Mouse (Mus musculus): ENCODE measurements around the gene Sstr3.

Sstr3 gene

DNA sequence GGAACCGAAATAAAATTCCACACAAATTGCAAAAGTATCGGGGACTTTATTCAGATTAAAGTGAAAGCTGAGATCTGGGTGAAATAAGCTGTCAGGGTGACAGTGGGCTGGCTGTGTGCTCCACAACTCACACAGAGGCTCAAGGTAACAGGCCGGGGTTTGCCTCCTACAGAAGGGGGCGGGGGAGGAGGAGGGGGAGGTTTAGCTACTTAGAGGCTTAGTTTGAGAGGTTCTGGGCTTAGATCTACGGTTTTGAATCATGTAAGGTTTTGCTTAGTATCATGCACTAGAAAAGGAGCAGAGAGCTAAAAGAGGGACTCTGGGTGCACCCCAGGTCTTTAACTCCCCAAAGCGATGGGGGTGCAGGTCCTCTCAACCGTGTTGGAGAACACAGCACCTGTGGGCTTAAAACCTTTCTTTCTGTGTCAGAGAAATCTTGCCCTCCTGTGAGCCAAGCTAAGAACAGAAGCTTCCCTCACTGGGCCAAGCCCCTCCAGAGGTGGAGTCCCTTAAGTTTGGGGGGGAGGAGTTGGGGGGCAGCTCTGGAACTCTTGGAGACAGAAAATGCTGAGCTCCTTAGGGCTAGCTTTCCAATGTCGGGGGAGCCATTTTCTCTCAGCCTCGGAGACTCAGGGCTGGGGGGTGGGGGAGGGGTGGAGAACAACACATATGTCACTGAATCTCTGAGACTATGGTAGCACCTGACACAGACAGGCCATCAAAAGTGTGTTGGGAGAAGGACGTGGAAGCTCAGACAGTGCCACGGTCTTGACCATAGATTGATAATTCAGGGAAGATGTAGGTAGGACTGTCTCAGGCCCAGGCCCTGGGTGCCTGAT is 14.9 kb upstream of the Sstr3 start:
- in situ Hi-C loops (cut with MseI, MboI), result no loop called here

DNA sequence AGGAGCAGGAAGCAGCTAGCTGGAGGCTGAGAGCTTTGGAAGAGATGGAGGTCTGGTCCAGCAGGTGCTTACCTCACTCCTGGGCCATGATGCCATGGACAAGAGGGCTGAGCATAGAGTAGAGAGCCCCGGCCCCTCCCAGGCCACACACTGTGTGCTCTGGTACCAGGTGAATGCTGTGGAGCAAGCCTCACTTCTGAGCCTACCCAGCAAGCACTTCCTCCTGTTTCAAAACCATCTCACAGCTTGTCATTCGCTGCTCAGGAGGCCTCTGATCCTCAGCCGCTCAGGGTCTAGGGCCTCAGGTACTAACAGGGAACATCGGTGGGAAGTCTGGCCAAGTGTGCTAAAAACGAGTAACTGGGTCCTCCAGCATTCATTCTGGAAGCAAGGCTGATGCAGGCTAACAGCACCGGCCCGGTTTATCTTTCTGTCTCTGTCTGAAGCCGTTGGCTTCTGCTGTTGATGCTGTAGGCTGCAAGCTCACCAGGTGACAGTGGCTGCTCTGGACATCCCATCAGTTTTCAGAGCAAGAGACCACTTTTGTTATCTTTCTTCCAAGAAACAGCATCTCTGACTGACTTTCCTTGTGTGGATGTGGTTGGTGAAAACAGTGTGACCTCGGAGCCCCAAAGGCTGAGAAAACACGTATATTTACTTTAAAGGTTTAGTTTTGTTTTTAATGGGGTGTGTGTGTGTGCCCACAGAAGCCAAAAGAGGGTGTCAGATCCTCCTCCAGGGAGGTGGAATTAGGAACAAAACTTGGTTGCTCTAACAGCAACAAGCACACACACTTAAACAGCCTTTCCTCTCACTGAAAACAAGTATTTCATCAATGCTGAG is 13.4 kb upstream of the Sstr3 start:
- in situ Hi-C loops (cut with MseI, MboI), result no loop called here

DNA sequence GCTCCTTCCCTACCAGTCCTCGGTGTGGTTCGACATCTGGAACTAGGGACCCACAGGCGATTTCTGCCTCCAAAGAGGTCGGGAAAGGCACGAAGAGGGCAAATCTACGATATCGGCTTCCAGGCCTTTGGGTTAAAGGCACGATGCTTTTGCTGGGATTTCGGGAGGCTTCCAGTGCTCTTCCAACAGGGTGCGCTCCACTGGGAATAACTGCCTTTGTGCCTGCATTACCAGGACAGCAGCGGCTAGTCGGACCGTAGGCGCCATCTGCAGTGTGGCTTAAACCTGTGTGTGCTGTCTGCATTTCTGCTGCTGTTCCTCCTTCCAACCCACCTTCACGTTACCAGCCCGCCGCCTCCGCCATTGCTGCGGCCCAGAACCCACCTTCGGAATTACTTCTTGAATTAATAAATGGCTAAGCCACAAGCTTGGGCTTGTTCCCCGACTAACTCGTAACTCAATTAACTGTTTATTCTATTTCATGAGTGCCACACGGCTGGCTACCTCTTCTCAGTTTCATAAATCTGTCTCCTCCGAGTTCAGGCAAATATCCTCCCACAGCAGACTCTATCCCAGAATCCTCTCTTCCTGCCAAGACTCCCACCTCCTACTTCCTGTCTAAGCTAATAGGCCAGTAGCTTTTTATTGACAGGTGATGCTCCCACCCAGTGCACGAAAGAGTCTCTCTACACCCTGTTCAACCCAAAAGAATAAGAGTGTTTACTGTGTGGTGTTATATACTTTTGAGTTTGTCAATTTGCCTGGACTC is 10.2 kb upstream of the Sstr3 start:
- in situ Hi-C loops (cut with MseI, MboI), result no loop called here

DNA sequence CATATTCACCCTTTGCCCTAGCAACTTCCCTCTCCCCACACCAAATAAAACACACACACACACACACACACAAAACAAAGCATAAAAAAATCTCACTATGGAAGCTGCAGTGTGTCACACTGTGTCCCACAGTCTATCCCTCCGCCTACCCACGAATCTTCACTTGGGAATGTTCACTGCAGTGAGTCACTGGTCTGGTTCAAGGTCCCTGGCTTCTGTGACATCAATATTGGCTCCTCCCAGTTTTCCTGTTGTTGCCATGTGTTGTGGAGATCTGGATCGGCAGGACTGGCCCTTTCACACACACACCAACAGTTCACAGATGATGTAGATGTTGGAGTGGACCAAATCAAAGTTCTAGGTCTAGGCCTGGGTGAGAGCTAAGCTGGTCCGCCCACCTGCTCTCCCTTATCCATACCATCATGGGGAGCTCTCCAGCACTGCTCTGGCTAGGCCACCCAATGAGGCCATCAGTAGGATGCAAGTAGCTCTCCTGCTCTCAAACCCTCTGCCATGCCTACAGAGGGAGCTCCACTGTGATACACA is 4.8 kb upstream of the Sstr3 start:
- in situ Hi-C loops (cut with MseI, MboI), result no loop called here

DNA sequence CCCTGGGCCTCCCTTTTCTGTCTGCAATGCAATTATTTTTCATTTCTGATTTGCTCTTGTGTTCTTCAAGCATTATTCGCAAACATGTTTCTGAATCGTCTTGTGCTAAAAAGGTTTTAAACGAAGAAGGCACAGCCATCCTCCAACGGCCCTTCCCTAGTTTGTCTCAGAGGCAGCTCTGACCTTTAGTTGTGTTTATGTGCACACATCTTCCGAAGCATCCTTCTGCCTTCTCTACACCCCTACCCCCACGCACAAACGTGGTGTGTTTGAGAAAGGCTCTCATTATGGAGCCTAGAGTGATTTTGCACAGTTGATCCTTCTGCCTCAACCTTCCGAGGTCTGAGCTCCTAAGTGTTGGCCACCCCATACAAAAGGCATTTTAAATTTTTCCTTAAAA is 4.2 kb upstream of the Sstr3 start:
- in situ Hi-C loops (cut with MseI, MboI), result no loop called here

DNA sequence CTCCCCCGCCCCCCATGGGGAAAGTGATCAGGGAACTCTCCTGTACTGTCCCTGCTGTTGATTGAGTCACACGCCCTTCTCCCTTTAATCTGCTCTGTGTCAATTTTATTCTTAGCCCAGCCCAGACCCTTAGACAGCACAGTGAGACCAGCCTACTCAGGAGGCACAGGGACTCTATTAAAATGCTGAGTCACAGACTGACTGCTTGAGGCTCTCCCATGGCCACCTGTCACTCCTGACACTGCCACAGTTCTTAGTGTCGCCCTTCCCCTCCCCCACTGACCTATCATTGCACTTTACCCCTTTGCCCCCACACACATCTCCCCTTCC is 3.8 kb upstream of the Sstr3 start:
- in situ Hi-C loops (cut with MseI, MboI), result no loop called here

DNA sequence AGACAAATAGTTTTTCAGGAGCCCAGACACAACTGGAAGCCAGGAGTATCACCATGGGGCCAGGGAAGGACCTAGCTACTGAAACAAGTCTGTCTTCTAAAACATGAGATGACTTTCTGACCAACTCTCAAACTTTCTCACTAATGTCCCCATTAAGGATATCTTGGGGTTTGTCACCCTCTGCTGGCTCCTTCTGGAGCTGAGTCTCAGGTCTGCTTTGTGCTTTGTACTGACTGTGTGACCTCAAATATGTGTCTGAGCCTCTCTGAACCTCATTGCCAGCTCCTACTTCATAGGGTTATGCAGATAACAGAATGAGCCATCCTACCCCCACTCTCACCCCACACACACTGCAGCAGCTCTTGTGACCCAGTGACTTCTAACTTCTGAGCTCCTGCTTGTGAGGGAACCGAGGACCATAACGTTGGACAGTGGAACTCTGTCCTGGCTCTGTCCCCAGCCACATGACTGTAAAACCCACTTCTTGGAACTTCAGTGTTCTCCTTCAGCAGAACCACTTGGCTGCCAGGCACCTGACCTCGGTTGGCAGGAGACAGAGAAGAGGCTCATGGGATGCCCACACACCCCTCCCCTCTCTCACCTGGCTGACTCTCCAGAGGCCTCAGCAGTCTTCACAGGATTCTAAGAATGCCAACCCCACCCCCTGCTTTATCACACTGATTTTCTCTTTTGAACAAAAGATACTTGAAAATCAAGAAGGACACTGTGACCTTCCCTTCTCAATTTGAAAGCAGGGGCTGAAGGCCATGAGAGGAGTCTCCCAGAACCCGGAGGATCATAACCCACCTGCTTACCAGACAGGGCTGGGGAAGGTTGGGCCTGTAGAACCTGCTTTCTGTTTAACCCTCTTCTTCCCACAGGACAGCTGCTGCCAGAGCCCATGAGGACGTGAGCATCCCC is 3.2 kb upstream of the Sstr3 start:
- in situ Hi-C loops (cut with MseI, MboI), result no loop called here

DNA sequence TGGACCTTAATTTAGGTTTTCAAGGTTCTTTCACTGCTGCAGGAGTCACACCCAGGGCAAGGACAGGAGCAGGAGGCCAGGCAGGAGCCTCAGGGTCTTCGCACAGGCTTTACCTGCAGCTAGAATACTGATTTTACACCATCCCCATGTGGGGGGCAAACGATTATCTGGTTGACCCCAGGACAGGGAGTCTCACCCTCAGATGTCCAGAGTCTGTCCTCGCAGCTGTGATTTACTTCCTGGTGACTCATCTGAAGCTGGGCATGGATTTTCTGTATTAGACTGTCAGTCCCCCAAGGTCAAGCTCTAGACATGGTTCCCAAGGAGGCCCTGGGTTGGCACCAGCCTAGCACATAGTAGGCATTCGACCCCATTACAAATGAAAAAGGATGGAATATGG is 1.6 kb upstream of the Sstr3 start:
- in situ Hi-C loops (cut with MseI, MboI), result no loop called here

DNA sequence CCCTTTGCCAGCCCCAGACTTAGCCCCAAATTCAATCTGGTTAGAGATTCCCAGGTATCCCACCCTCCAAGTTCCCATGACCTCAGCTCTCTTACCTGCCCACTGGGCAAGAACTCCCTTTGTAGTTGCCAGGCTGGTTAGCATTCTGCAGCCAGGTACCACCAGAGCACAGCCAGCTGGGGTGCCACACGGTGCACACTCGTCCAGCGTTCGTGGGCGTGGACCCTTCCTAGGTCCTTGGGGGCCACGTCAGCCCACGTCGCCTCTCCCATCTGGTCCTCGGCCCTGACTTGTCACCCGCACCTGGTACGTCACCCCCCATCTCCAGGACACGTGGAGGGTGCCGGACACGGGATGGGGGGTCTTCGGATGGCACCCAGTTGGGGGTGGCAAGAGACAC is 444 bp downstream of the Sstr3 start:
- in situ Hi-C loops (cut with MseI, MboI), result no loop called here

DNA sequence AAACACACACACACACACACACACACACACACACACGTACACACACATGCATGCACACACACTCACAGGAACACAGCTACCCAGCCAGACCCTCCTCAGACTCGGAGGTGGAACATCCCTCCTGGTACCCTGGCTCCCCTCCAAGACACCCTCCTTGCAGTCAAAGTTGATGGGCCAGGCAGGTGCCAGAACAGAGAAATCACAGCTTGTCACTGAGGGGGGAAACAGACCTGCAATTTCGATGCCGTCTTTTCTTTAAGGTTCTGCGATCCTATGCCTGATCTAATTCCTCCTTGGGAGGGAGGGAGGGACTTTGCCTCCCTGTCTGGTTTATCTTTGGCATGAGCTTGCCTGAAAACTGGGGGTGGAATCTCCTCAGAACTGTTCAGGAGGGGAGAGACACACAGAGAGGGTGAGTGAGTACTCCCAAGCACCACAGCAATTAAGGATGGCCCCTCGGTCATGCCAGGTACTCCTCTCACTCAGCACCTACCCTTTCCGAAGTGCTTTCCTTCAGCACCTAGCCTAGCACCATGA is 1.6 kb downstream of the Sstr3 start:
- in situ Hi-C loops (cut with MseI, MboI), result no loop called here

DNA sequence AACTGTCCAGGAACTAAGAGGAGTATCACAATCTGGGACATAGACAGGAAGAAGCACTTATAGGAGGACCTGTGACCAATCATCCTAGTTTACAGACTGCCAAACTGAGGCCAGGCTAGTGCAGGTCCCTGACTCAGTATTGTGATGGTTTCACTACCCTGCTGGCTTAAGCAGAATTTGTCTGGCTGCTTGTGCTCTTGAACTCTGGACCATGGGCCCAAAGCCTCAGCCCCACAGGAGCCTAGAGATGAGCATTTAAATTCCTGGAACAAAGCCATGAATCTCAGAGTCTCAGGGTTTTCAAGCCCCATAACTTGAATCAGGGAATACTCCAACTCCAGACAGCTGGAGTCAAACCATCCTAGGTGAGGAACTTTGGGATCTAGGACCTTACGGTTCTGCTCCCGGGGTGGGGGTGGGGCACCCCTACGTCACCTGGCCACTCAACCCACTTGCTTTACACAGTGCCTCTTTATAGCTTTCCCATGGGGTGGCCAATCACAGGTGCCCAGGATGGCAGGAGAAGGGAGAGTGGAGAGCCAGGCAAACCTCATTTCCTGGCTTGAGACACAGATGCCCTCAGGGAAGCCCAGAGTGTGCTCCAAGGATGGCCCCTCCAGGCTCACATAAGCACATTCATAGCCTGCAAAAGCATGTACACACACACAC is 2.3 kb downstream of the Sstr3 start:
- in situ Hi-C loops (cut with MseI, MboI), result no loop called here

DNA sequence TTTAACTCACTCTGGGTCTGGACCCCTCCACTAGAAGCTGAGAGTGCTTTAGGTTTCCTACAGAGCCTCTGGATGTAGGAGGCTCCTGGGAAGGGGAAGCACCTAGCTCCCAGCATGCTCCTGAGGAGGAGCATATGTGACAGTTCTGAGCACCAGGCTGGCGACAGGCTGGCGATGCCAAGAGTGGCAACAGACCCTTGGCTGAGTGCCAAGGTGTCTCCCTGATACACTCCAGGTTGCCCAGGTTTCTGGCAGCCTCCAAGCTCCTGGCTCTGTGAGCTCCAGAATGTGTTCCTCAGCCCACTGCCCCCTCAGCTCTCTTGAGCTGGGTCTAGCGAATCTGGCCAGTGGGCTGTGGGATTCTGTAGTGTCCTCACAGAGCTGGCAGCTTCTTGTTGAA is 2.9 kb downstream of the Sstr3 start:
- in situ Hi-C loops (cut with MseI, MboI), result no loop called here

DNA sequence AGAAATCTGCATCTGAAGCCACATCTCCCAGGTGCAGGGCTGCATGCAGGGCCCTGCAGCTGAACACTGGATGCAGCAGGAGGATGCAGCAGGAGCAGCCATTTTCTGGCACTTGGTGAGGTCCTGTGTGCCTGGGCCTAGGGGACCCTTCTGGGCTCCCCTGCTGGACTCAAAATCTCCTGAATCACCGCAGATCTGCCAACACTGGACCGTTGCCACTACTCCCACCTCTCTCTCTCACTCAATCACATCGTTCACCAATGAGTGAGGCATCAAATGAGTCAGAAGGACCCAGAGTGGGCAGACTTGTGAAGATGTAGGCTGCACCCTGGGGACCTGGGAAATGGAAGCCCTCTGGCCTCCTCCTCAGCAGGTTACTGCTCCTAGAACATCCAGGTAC is 3.4 kb downstream of the Sstr3 start:
- in situ Hi-C loops (cut with MseI, MboI), result no loop called here

DNA sequence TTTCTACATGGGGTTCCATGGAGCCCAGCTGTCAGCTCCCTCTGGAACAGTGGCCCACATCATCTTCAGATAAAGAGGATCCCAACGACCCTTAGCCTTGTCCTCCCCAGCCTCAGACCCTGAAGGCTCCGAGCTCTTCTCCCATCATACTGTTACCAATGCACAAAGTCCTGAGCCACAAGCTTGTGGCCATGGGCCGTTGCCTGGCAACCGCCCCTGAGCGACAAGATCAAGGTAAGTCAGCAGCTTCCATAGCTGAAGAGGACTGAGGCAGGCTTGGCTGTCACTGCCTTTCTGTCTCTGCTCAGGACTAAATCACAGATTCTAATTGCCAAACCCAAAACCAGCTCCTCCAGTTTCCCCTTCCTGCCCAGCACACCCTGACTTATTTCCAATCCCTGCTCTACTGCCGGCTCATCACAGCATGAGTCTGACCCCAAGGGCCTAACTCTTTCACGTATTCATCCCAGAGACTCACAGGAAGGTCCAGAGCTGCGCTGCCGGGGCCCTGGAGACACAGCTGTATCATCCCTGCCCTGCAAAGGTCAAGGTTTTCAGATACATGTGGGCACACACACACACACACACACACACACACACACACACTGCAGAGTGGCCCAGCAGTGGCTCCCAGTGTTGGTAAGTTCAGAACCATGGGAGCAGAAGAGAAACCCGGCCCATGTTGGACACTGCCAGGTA is 8.6 kb downstream of the Sstr3 start:
- in situ Hi-C loops (cut with MseI, MboI), result no loop called here

DNA sequence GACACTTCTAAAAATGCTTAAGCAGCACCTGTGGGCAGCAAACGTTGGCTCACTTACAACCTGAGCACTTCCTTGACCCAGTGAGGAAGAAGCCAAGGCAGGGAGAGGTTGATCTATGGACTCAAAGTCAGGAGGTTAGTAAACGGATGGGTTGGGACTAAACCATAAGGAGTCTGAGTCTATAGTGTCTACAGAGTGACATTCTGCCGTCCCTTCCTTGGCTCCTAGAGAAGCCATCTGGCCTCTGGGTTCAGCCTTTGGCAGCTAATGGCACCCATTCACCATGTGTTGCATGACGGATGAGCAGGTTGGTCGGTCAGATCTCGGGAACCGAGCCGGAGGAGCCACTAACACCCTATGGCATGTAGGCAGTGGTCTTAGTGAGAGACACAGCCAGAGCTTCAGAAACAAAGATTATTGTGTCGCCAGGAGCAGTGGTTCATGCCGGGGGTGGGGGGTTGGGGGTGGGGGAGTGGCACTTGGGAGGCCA is 11.1 kb downstream of the Sstr3 start:
- in situ Hi-C loops (cut with MseI, MboI), result loop anchor here (5.0 kb wide), 1 partner anchor 86 kb away; no protein-coding TSS in a partner anchor

DNA sequence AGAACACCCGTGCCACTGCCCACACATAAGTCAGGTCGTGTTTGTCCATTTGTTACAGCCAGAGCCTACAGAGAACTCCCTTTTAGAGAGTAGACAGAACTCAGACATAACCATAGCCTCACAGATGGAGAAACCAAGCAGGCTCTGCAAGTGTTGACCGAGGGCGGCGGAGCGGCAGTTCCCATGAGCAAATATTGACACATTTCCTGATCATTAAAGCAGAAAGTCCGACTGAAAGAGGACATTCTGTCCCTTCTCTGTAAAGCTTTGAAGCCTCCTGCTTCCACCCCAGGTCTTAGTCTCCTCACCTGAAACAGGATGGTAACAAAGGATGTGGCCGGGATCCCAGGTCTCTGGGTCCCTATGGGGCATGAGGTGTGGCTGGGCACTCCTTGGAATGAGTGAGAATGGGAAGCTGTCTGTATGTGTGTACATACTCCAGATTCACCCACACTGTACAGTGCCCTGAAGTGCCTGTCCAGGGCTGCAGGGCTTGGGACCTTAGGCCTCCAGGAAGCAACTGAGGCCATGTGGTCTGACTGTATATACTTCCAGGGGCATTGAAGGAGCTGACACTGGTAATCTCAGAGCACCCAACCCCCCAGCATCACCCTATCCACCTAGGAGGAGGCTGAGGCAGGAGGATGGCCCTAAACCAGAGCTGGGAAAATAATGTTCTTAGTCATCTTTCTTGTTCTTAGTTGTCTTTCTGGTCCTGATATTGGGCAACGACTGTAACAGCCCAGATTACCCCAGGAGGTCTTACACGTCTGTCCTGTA is 11.7 kb downstream of the Sstr3 start:
- in situ Hi-C loops (cut with MseI, MboI), result loop anchor here (5.0 kb wide), 1 partner anchor 85 kb away; no protein-coding TSS in a partner anchor

DNA sequence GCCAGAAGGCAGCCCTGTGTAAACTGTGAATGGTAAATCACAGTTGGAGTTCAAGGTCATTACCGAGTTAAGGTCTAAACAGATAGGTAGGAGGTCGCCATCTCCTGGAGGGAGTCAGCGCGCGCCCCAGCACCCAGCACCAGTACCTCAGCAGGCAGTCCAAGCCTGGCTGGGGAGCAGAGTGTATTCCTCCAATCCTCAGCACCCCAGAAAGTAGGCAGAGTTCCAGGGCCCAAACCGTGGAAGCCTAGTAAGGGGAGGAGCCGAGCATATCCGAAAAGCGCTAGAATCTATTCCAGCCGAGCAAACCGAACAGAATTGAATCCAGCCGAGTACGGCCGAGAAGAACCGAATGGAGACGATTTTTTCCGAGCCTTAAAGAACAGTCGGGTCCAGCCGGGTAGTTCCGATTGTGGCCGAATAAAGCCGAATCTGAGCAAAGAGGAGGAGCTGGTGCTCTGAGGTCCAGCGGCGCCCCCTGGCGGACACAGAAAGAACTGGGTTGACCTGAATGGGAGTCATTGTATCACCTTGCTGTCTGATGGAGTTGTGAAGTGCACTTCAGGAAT is 12.5 kb downstream of the Sstr3 start:
- in situ Hi-C loops (cut with MseI, MboI), result loop anchor here (5.0 kb wide), 1 partner anchor 85 kb away; no protein-coding TSS in a partner anchor

DNA sequence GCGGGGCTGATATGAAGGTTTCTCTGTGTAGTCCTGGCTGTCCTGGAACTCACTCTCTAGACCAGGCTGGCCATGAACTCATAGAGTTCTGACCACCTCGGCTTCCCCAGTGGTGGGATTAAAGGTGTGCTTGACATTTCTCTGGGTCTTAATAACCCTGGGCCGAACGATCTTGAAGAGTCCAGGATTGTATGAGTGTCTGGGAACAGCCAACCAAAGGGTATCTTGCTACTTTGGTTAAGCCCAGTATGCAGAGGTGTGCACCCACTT is 13.1 kb downstream of the Sstr3 start:
- in situ Hi-C loops (cut with MseI, MboI), result loop anchor here (5.0 kb wide), 1 partner anchor 84 kb away; no protein-coding TSS in a partner anchor
